Mouse (Mus musculus): Measurements from ENCODE around the gene Meis1. TPM values are rescaled to one million over a fixed set of nuclear protein-coding genes. Genes with fewer than 3 reads are reported as not detected.

The Meis1 gene
- polyA plus RNA-seq, 1 experiment from 2014 or later = 44.7 TPM

DNA sequence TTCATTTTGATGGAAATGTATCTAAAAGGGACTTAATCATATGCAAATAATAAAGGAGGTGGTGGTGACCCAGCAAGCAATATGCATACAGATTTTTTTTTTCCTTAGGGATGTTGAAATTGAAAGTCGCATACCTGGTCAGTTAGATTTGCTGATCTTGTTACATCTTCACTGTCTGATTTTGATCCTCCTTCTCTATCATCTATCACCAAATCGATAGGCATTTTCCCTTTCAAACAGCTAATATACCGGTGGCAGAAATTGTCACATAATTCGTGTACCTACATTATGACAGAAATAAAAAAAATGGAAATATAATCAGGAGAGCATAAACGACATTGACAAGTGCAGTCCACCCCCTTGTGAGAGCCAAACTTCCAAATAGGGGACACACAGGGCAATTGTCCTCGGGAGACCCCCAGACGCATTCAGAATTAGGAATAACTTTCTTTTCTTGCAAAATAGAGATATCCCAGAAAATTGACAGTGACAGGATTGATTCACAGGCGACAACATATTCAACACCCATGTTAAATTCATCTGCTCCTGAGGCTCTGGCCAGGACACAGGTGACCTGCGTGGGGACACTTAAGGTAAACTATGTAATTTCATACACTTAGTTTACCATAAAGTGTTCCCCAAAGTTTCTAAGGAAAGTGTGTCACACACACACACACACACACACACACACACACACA lies 7.5 kb downstream of the Meis1 start:
- Histone ChIP-seq H3K27ac (ENCODE audit: low read depth, low read length) (no peak overlapping the region), H3K9me3 (ENCODE audit: control insufficient read depth, low read length) (no peaks in the 10 kb centered on the region), H3K4me3 (ENCODE audit: low read depth, low read length) (no peak overlapping the region; the same call in 1 of the 2 replicates), H3K4me1 (replicated peaks; ENCODE audit: control insufficient read depth, insufficient read depth, low read length) (peaks cover 25% of the 10 kb centered on the region), H3K27me3 (replicated peaks; ENCODE audit: control insufficient read depth, insufficient read depth, low read length) (no peaks in the 10 kb centered on the region), H3K36me3 (ENCODE audit: control insufficient read depth, insufficient read depth, low read length) (0 out of 2 replicates have a peak, but pooled peaks cover 2% of the 10 kb centered on the region), H3K9ac (ENCODE audit: low read depth, low read length) (no peak overlapping the region), H3K4me2 (peak overlapping the region; percentile 55; the same call in 1 of the 2 replicates)
- 54% methylated on average over 9 of the region's 9 CpGs for WGBS
- ATAC-seq (replicated peaks; ENCODE audit: low FRiP score) (no peak), DNase-seq (ENCODE audit: low spot score) (no peak)

- Histone ChIP-seq H3K4me2 (peak overlapping the region; percentile 55), H3K27me3 (replicated peaks; ENCODE audit: control insufficient read depth, insufficient read depth, low read length) (no peaks in the 10 kb centered on the region), H3K4me3 (ENCODE audit: low read depth, low read length) (peak overlapping the region; percentile 30), H3K9me3 (ENCODE audit: control insufficient read depth, low read length) (no peaks in the 10 kb centered on the region), H3K36me3 (ENCODE audit: control insufficient read depth, insufficient read depth, low read length) (0 out of 2 replicates have a peak, but pooled peaks cover 2% of the 10 kb centered on the region), H3K27ac (ENCODE audit: low read depth, low read length) (peak overlapping the region; percentile 19; the same call in 1 of the 2 replicates), H3K4me1 (replicated peaks; ENCODE audit: control insufficient read depth, insufficient read depth, low read length) (peaks cover 25% of the 10 kb centered on the region), H3K9ac (ENCODE audit: low read depth, low read length) (peak overlapping the region; percentile 51)
- DNase-seq (ENCODE audit: low spot score) = peak; percentile 42
- WGBS = 32% methylated on average over 14 of the region's 14 CpGs
- no peak for ATAC-seq (replicated peaks; ENCODE audit: low FRiP score)
These were observed 8.4 kb downstream of the Meis1 start for GRCm38 (mm10) chr11:19010396-19010811.

DNA sequence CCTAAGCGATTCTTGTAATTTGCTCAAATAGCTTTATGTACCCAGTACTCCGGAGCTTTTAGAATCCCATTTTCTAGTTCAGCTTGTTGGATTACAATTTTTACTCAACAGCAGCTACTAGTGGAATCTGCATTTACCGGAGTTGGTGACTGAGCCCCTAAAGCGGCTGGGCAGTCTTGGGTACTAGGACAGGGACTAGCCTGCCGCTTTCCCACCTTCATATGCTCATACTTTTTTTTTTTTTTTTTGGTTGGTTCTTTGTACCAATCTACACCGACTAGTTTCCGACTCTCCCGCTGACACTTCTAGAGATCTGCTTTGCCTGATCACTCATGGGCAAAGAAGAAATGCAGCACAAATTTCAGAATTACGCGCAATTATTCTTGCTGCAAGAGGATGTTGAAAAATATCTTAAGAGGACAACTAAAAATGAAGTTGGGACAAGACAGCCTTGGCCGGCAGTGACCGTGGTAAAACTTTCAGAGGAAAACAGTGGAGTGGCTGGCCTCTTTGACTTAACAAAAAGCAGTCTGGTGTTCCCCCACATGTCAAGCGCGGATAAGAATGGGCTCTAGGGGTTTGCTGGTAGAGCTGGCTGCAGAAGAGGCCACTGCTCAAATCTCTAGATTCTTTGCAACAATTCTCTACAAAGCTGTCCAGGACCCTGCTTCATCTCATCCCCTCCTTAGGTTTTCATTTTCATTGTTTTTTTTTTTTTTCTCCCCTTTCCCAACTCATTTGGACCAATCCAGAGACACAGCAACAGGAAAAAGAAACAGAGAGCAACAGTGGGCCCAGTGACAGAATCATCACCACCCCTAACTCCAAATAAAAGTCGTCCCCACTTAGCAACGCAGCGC lies 9.0 kb downstream of the Meis1 start:
- 0 out of 2 replicates have a peak, but pooled peaks cover 2% of the 10 kb centered on the region for H3K36me3 ChIP-seq (ENCODE audit: control insufficient read depth, insufficient read depth, low read length)
- peaks cover 25% of the 10 kb centered on the region for H3K4me1 ChIP-seq (replicated peaks; ENCODE audit: control insufficient read depth, insufficient read depth, low read length)
- H3K9ac ChIP-seq (ENCODE audit: low read depth, low read length) = peak overlapping the region; percentile 51
- no peaks in the 10 kb centered on the region for H3K27me3 ChIP-seq (replicated peaks; ENCODE audit: control insufficient read depth, insufficient read depth, low read length)
- H3K4me3 ChIP-seq (ENCODE audit: low read depth, low read length) = peak overlapping the region; percentile 30
- H3K27ac ChIP-seq (ENCODE audit: low read depth, low read length) = peak overlapping the region; percentile 38; the same call in 1 of the 2 replicates
- H3K9me3 ChIP-seq (ENCODE audit: control insufficient read depth, low read length) = no peaks in the 10 kb centered on the region
- ATAC-seq (replicated peaks; ENCODE audit: low FRiP score) (no peak), DNase-seq (ENCODE audit: low spot score) (no peak)
- H3K4me2 ChIP-seq = peak overlapping the region; percentile 55
- 46% methylated on average over 17 of the region's 17 CpGs for WGBS

DNA sequence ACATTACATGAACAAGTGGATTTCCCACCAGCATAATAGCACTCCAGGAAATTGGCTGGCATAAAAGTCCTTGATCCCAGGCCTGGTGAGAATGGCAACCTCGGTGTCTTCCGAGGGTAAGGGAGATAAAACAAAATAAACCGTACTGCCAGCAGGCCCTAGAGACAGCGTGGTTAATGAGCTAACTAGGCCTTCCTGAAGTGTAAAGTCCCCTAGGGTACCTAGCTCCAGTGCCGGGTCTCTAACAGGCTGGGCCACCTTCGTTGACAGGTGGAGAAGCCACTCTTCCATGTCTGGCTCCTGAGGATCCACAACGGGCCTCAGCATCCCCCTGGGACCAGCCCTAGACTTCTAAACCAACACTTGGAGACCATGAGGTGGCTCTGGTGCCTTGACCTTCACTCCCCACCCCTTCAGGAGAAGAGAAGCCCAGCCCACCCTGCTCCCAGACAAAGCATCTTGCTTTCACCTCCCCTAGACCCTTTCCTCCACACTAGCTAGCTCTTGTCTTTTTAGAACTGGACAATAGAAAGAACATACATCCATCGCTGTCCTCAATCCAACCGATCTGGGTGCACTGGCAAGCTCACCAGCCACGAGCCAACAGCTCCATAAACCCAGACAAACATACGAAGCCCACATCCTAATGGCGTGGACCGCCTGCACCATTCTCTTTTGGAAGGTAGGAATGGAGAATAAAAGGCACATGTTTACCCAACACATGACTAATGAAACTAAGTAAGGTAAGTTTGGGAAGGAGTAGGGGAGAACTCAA lies 10.0 kb downstream of the Meis1 start:
- no peak overlapping the region for H3K27ac ChIP-seq (ENCODE audit: low read depth, low read length)
- peak overlapping the region; percentile 42 for H3K4me2 ChIP-seq
- no peaks in the 10 kb centered on the region for H3K27me3 ChIP-seq (replicated peaks; ENCODE audit: control insufficient read depth, insufficient read depth, low read length)
- H3K4me3 ChIP-seq (ENCODE audit: low read depth, low read length) = 0 out of 2 replicates have a peak overlapping the region, but pooled peaks have one; percentile 15
- 0 out of 2 replicates have a peak, but pooled peaks cover 2% of the 10 kb centered on the region for H3K36me3 ChIP-seq (ENCODE audit: control insufficient read depth, insufficient read depth, low read length)
- DNase-seq (ENCODE audit: low spot score) = no peak
- WGBS = 56% methylated on average over 13 of the region's 13 CpGs
- ATAC-seq (replicated peaks; ENCODE audit: low FRiP score) = no peak
- H3K4me1 ChIP-seq (replicated peaks; ENCODE audit: control insufficient read depth, insufficient read depth, low read length) = peaks cover 21% of the 10 kb centered on the region
- H3K9ac ChIP-seq (ENCODE audit: low read depth, low read length) = peak overlapping the region; percentile 9; the same call in 1 of the 2 replicates
- H3K9me3 ChIP-seq (ENCODE audit: control insufficient read depth, low read length) = no peaks in the 10 kb centered on the region

- DNase-seq (ENCODE audit: low spot score) (peak; percentile 39), ATAC-seq (replicated peaks; ENCODE audit: low FRiP score) (peak; percentile 53)
- Histone ChIP-seq H3K9me3 (ENCODE audit: control insufficient read depth, low read length) (no peaks in the 10 kb centered on the region), H3K9ac (ENCODE audit: low read depth, low read length) (peak overlapping the region; percentile 35), H3K4me1 (replicated peaks; ENCODE audit: control insufficient read depth, insufficient read depth, low read length) (peaks cover 16% of the 10 kb centered on the region), H3K4me3 (ENCODE audit: low read depth, low read length) (peak overlapping the region; percentile 5; the same call in 1 of the 2 replicates), H3K36me3 (ENCODE audit: control insufficient read depth, insufficient read depth, low read length) (0 out of 2 replicates have a peak, but pooled peaks cover 2% of the 10 kb centered on the region), H3K4me2 (peak overlapping the region; percentile 35), H3K27ac (ENCODE audit: low read depth, low read length) (peak overlapping the region; percentile 55; the same call in 1 of the 2 replicates), H3K27me3 (replicated peaks; ENCODE audit: control insufficient read depth, insufficient read depth, low read length) (no peaks in the 10 kb centered on the region)
- WGBS = 53% methylated on average over 45 of the region's 45 CpGs
These were observed 11.0 kb downstream of the Meis1 start for GRCm38 (mm10) chr11:19007541-19008424.

- Histone ChIP-seq H3K9ac (ENCODE audit: low read depth, low read length) (no peak overlapping the region), H3K4me1 (replicated peaks; ENCODE audit: control insufficient read depth, insufficient read depth, low read length) (peaks cover 14% of the 10 kb centered on the region)
These were observed 11.7 kb downstream of the Meis1 start for GRCm38 (mm10) chr11:19007068-19007467.

GRCm38 (mm10) chr11:19005913-19006693 lies 12.7 kb downstream of the Meis1 start:
- 68% methylated on average over 3 of the region's 3 CpGs for WGBS

More at GRCm38 (mm10) chr11:19007068-19007467, 11.7 kb downstream of the Meis1 start:
- Histone ChIP-seq H3K4me3 (ENCODE audit: low read depth, low read length) (no peak overlapping the region), H3K27me3 (replicated peaks; ENCODE audit: control insufficient read depth, insufficient read depth, low read length) (no peaks in the 10 kb centered on the region), H3K4me2 (no peak overlapping the region; the same call in 1 of the 2 replicates), H3K9me3 (ENCODE audit: control insufficient read depth, low read length) (no peaks in the 10 kb centered on the region), H3K27ac (ENCODE audit: low read depth, low read length) (no peak overlapping the region), H3K36me3 (ENCODE audit: control insufficient read depth, insufficient read depth, low read length) (0 out of 2 replicates have a peak, but pooled peaks cover 2% of the 10 kb centered on the region)
- DNase-seq (ENCODE audit: low spot score) (no peak), ATAC-seq (replicated peaks; ENCODE audit: low FRiP score) (no peak)
- WGBS = 65% methylated on average over 5 of the region's 5 CpGs

More at GRCm38 (mm10) chr11:19005913-19006693, 12.7 kb downstream of the Meis1 start:
- H3K36me3 ChIP-seq (ENCODE audit: control insufficient read depth, insufficient read depth, low read length) = 0 out of 2 replicates have a peak, but pooled peaks cover 2% of the 10 kb centered on the region
- no peak overlapping the region for H3K9ac ChIP-seq (ENCODE audit: low read depth, low read length)
- H3K4me2 ChIP-seq = no peak overlapping the region
- H3K4me1 ChIP-seq (replicated peaks; ENCODE audit: control insufficient read depth, insufficient read depth, low read length) = peaks cover 14% of the 10 kb centered on the region
- DNase-seq (ENCODE audit: low spot score) (no peak), ATAC-seq (replicated peaks; ENCODE audit: low FRiP score) (no peak)
- no peaks in the 10 kb centered on the region for H3K9me3 ChIP-seq (ENCODE audit: control insufficient read depth, low read length)
- no peak overlapping the region for H3K4me3 ChIP-seq (ENCODE audit: low read depth, low read length)
- no peak overlapping the region; the same call in 1 of the 2 replicates for H3K27ac ChIP-seq (ENCODE audit: low read depth, low read length)
- H3K27me3 ChIP-seq (replicated peaks; ENCODE audit: control insufficient read depth, insufficient read depth, low read length) = no peaks in the 10 kb centered on the region
